Mouse (Mus musculus) testis, adult 2 months (tissue): Measurements from ENCODE around the gene Gns.

Experiments
- CTCF ChIP-seq: fragments of 200-500 bp; IDR thresholded peaks from 2 replicates; pipeline ENCODE4 v1.5.1; 2012; ENCODE audit warnings: low read depth, mild to moderate bottlenecking, inconsistent platforms, low read length, moderate library complexity; ENCODE audit not compliant: control insufficient read depth, insufficient read depth, insufficient replicate concordance
- POLR2A ChIP-seq: fragments of 200-500 bp; IDR thresholded peaks from 2 replicates; pipeline ENCODE4 v1.6.1; 2012; ENCODE audit warnings: low read depth, mild to moderate bottlenecking, inconsistent platforms, low read length, moderate library complexity; ENCODE audit not compliant: control insufficient read depth

GRCm38 (mm10) chr10:121403104-121403503 is 38.2 kb downstream of the Gns start:
- TF ChIP-seq POLR2A (no peak), CTCF (no peak)
